Mouse (Mus musculus): ENCODE measurements around the gene Mif.

- TF ChIP-seq CTCF (IDR thresholded peaks at IDR 0.05; ENCODE audit: borderline replicate concordance, insufficient read depth, low read length): no peak
- TF ChIP-seq POLR2A (IDR thresholded peaks at IDR 0.05; ENCODE audit: low read depth, low read length): no peak
Measured at GRCm38 (mm10) chr10:75878836-75879235, 18.8 kb upstream of the Mif start.

All from embryonic fibroblast, embryonic 13.5 days (primary cell).